Mouse (Mus musculus): ENCODE data around the gene Rundc3a. TPM values are rescaled to one million over a fixed set of nuclear protein-coding genes. Genes with fewer than 3 reads are reported as not detected.
A peak's percentile ranks its signal among the peaks of the same experiment; 100 is the strongest.

Rundc3a gene
- polyA plus RNA-seq (2015; fragmentation: Nextera tagmentation; extraction: Ambion mirVana): 5.2 and 5.3 TPM in 2 replicates

DNA sequence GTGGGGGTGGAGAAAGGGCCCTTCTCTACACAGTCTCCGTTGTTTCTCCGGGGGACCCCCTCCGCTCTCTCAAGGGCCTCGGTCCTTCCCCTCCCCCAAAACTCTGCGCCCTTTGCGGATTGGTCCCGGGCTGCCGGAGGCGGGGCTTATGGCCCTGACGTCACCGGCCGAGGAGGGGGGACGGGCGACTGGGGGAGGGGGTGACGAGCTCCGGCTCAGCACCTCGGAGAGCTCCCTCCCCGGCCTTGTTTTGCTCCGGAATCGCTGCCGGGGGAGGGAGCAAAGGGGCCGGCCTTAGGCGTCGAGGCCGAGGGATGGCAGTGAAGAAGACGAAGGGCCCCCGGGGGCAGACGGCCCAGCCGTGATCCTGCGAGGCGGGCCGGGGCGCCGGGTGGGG lies at the start of gene Rundc3a:
Gene Rundc3a (plus strand): TSS at position 166 of the 397 bp plus-strand sequence.
- TF ChIP-seq CTCF (IDR thresholded peaks at IDR 0.05; ENCODE audit: low read depth): 0 out of 2 replicates have a peak, but pooled peaks have one; percentile 7
- no peak within 1 kb of the TSS for H3K27ac ChIP-seq (ENCODE audit: low read depth, low read length)
- H3K4me3 ChIP-seq (ENCODE audit: low read depth, low read length): peak within 1 kb of the TSS; percentile 36
- H3K36me3 ChIP-seq (ENCODE audit: control insufficient read depth, insufficient read depth): no peaks in the 10 kb centered on the region
- peak within 1 kb of the TSS; percentile 76 for H3K4me2 ChIP-seq (replicated peaks; ENCODE audit: low read depth)
- H3K9me3 ChIP-seq (ENCODE audit: control insufficient read depth): no peaks in the 10 kb centered on the region
- H3K4me1 ChIP-seq (replicated peaks; ENCODE audit: control insufficient read depth, insufficient read depth, low read length): peaks cover 12% of the 10 kb centered on the region
- peaks cover 6% of the 10 kb centered on the region; the same call in 1 of the 2 replicates for H3K27me3 ChIP-seq (replicated peaks; ENCODE audit: control insufficient read depth, insufficient read depth, low read length)
- ATAC-seq: peak; percentile 46
- H3K9ac ChIP-seq (ENCODE audit: low read depth, low read length): peak within 1 kb of the TSS; percentile 31; the same call in 1 of the 2 replicates
- WGBS: 1% methylated on average over 33 of the region's 34 CpGs

DNA sequence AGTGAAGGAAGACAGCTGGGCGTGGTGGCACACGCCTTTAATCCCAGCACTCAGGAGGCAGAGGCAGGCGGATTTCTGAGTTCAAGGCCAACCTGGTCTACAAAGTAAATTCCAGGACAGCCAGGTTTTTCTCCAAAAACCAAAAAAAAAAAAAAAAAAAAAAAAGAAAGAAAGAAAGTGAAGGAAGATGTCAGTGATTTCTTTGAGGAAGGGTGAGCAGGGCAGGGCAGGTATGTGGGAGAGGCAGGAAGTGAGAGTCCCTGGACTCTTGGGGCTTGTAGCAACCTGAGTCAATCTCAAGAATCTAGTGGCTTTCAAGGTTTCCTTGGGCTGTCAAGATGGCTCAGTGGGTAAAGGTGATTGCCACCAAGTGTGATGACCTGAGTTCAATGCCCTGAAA lies 48.7 kb upstream of the Rundc3a start:
- no peak for ATAC-seq
- no peak overlapping the region for H3K4me2 ChIP-seq (replicated peaks; ENCODE audit: low read depth)
- H3K9me3 ChIP-seq (ENCODE audit: control insufficient read depth): no peaks in the 10 kb centered on the region
- no peaks in the 10 kb centered on the region for H3K36me3 ChIP-seq (ENCODE audit: control insufficient read depth, insufficient read depth)
- 89% methylated on average over 3 of the region's 3 CpGs for WGBS
- H3K27me3 ChIP-seq (replicated peaks; ENCODE audit: control insufficient read depth, insufficient read depth, low read length): no peaks in the 10 kb centered on the region
- no peaks in the 10 kb centered on the region for H3K4me1 ChIP-seq (replicated peaks; ENCODE audit: control insufficient read depth, insufficient read depth, low read length)
- no peak overlapping the region for H3K27ac ChIP-seq (ENCODE audit: low read depth, low read length)
- TF ChIP-seq CTCF (IDR thresholded peaks at IDR 0.05; ENCODE audit: low read depth): no peak
- no peak overlapping the region for H3K9ac ChIP-seq (ENCODE audit: low read depth, low read length)
- H3K4me3 ChIP-seq (ENCODE audit: low read depth, low read length): no peak overlapping the region

DNA sequence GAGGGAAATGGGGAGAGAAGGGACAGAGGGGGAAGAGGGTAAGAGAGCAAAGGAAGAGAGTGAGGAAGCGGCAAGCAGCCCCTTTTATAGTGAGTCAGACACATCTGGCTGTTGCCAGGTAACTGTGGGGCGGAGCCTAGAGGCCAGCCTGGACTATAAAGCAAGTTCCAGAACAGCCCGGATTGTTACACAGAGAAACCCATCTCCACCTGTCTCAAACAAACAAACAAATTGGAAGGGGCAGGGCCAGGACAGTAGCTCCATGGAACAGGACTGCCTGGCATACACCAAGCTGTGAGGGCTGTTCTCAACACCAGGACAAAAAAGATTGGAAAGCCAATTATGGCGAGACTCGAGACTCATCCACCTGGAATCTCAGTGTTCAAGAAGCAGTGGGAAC lies 46.3 kb upstream of the Rundc3a start:
- Histone ChIP-seq H3K4me1 (replicated peaks; ENCODE audit: control insufficient read depth, insufficient read depth, low read length) (no peaks in the 10 kb centered on the region), H3K36me3 (ENCODE audit: control insufficient read depth, insufficient read depth) (no peaks in the 10 kb centered on the region), H3K9ac (ENCODE audit: low read depth, low read length) (no peak overlapping the region), H3K27me3 (replicated peaks; ENCODE audit: control insufficient read depth, insufficient read depth, low read length) (no peaks in the 10 kb centered on the region), H3K4me2 (replicated peaks; ENCODE audit: low read depth) (no peak overlapping the region), H3K9me3 (ENCODE audit: control insufficient read depth) (no peaks in the 10 kb centered on the region), H3K27ac (ENCODE audit: low read depth, low read length) (no peak overlapping the region), H3K4me3 (ENCODE audit: low read depth, low read length) (no peak overlapping the region)
- no peak for TF ChIP-seq CTCF (IDR thresholded peaks at IDR 0.05; ENCODE audit: low read depth)
- 50% methylated on average over 5 of the region's 5 CpGs for WGBS
- no peak for ATAC-seq

DNA sequence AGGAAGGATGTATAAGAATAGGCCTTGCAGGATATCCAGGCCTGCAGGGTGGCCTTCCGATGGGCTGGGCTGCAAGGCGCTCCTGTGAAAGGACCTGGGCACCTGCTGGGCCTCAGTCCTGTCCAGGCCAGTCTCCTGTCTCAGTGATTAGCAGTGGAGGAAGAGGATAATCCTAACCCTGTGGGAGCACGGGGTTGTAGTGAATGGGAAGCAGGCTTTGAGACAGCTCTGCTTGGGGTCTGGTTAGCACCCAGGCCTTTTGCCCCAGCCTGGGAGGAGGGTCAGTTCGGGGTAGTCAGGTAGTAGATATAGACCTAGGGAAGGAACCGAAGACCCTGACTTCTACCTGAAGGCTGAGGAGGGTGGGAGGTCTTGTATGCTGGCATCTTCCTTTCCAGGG lies 45.5 kb upstream of the Rundc3a start:
- no peaks in the 10 kb centered on the region for H3K36me3 ChIP-seq (ENCODE audit: control insufficient read depth, insufficient read depth)
- H3K4me3 ChIP-seq (ENCODE audit: low read depth, low read length): no peak overlapping the region
- H3K9me3 ChIP-seq (ENCODE audit: control insufficient read depth): no peaks in the 10 kb centered on the region
- TF ChIP-seq CTCF (IDR thresholded peaks at IDR 0.05; ENCODE audit: low read depth): no peak
- 82% methylated on average over 5 of the region's 5 CpGs for WGBS
- ATAC-seq: no peak
- H3K27ac ChIP-seq (ENCODE audit: low read depth, low read length): no peak overlapping the region
- no peak overlapping the region for H3K4me2 ChIP-seq (replicated peaks; ENCODE audit: low read depth)
- H3K27me3 ChIP-seq (replicated peaks; ENCODE audit: control insufficient read depth, insufficient read depth, low read length): no peaks in the 10 kb centered on the region
- no peaks in the 10 kb centered on the region for H3K4me1 ChIP-seq (replicated peaks; ENCODE audit: control insufficient read depth, insufficient read depth, low read length)
- H3K9ac ChIP-seq (ENCODE audit: low read depth, low read length): no peak overlapping the region

DNA sequence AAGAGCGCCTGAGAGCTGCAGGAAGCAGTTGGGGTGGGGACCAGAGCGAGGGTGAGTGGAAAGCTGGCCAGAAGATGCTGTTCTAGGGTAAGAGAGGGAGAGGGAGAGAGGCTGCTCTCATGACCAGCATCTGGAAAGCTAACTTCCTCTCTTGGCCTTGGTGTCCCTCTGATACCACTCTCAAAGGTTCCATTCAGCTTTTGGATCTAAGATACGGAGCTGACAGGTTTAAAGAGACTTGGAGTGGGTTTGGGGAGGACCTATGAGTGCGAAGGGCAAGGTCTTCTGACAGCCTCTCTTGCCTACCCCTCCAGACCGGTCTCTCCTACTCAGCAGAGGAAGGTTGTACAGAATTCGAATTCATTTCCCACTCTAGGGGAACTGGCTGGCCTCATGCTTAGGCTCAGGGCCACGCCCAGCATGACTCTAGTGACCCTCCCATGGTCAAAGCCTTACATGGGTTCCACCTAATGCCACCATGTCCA lies 45.1 kb upstream of the Rundc3a start:
- no peak for TF ChIP-seq CTCF (IDR thresholded peaks at IDR 0.05; ENCODE audit: low read depth)
- Histone ChIP-seq H3K4me1 (replicated peaks; ENCODE audit: control insufficient read depth, insufficient read depth, low read length) (no peaks in the 10 kb centered on the region), H3K9me3 (ENCODE audit: control insufficient read depth) (no peaks in the 10 kb centered on the region), H3K27ac (ENCODE audit: low read depth, low read length) (no peak overlapping the region), H3K9ac (ENCODE audit: low read depth, low read length) (no peak overlapping the region), H3K36me3 (ENCODE audit: control insufficient read depth, insufficient read depth) (no peaks in the 10 kb centered on the region), H3K4me2 (replicated peaks; ENCODE audit: low read depth) (no peak overlapping the region), H3K4me3 (ENCODE audit: low read depth, low read length) (no peak overlapping the region), H3K27me3 (replicated peaks; ENCODE audit: control insufficient read depth, insufficient read depth, low read length) (no peaks in the 10 kb centered on the region)
- 89% methylated on average over 7 of the region's 7 CpGs for WGBS
- ATAC-seq: no peak

DNA sequence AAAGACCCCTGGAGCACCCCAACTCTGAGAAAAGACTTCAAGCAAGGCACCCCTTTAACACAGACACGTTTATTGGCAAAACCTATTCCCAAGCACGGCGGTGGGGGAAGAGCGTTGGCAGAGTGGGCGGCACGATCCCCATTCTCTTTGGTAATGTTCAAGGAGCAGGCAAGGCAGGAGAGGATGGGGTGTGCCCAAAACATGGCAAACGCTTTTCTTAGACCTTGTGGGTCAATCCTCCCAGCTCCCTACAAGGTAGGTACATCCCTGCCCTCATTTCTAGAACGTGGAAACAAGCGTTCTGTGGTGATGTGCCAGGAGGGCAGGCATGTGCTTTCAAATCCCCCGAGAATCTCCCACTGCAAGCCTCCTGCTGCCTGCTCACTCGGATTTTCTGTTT lies 44.4 kb upstream of the Rundc3a start:
- ATAC-seq: no peak
- Histone ChIP-seq H3K36me3 (ENCODE audit: control insufficient read depth, insufficient read depth) (no peaks in the 10 kb centered on the region), H3K27me3 (replicated peaks; ENCODE audit: control insufficient read depth, insufficient read depth, low read length) (no peaks in the 10 kb centered on the region), H3K4me2 (replicated peaks; ENCODE audit: low read depth) (no peak overlapping the region), H3K9ac (ENCODE audit: low read depth, low read length) (no peak overlapping the region), H3K27ac (ENCODE audit: low read depth, low read length) (no peak overlapping the region), H3K4me3 (ENCODE audit: low read depth, low read length) (no peak overlapping the region), H3K9me3 (ENCODE audit: control insufficient read depth) (no peaks in the 10 kb centered on the region), H3K4me1 (replicated peaks; ENCODE audit: control insufficient read depth, insufficient read depth, low read length) (no peaks in the 10 kb centered on the region)
- no peak for TF ChIP-seq CTCF (IDR thresholded peaks at IDR 0.05; ENCODE audit: low read depth)
- WGBS: 81% methylated on average over 11 of the region's 11 CpGs

Data from intestine, postnatal 0 days (tissue).